Mouse (Mus musculus) E14TG2a.4 (cell line): Measurements from ENCODE around the gene Ppp2r2c.
"Not testable (repeated sequence)": the region's sequence is repeated elsewhere in the genome, so short reads cannot be mapped to it uniquely, and the experiment has no call there.

Source experiments
- H3K27me3 ChIP-seq: 2 replicates; pipeline ENCODE4 v1.6.1; 2014; ENCODE audit warnings: low read length, control low read depth; ENCODE audit not compliant: insufficient read depth
- H3K36me3 ChIP-seq: 2 replicates; pipeline ENCODE4 v1.6.1; 2014; ENCODE audit warnings: low read length, control low read depth; ENCODE audit not compliant: insufficient read depth
- H3K4me1 ChIP-seq: replicated peaks from 2 replicates; pipeline ENCODE4 v1.6.1; 2014; ENCODE audit warnings: low read depth, low read length, control low read depth
- H3K4me3 ChIP-seq: replicated peaks from 2 replicates; pipeline ENCODE4 v1.5.1; 2014; ENCODE audit warnings: mild to moderate bottlenecking, low read length
- H3K9me3 ChIP-seq: 2 replicates; pipeline ENCODE4 v1.6.1; 2014; ENCODE audit warnings: low read length, control low read depth
- CTCF ChIP-seq: conservative IDR thresholded peaks from 2 replicates; pipeline ENCODE4 v1.5.1; 2014; ENCODE audit warnings: low read length
- NANOG ChIP-seq: IDR thresholded peaks from 2 replicates; pipeline ENCODE4 v1.6.1; 2014; ENCODE audit warnings: borderline replicate concordance, low read length, mixed read lengths
- POU5F1 ChIP-seq: IDR thresholded peaks from 2 replicates; pipeline ENCODE4 v1.6.1; 2014; ENCODE audit warnings: low read length, borderline replicate concordance

Gene Ppp2r2c

GRCm38 (mm10) chr5:36938021-36938420 lies 69.7 kb downstream of the Ppp2r2c start:
- Histone ChIP-seq H3K27me3 (peaks cover 8% of the 10 kb centered on the region; the same call in 1 of the 2 replicates), H3K9me3 (no peaks in the 10 kb centered on the region), H3K4me1 (peaks cover 44% of the 10 kb centered on the region), H3K36me3 (no peaks in the 10 kb centered on the region), H3K4me3 (no peak overlapping the region)
- TF ChIP-seq CTCF (no peak), NANOG (no peak), POU5F1 (no peak)

GRCm38 (mm10) chr5:36938991-36939390 lies 70.7 kb downstream of the Ppp2r2c start:
- H3K36me3 ChIP-seq, H3K27me3 ChIP-seq, H3K9me3 ChIP-seq, H3K4me3 ChIP-seq: not testable (repeated sequence)
- H3K4me1 ChIP-seq, result peaks cover 47% of the 10 kb centered on the region

GRCm38 (mm10) chr5:36942446-36942845 lies 74.1 kb downstream of the Ppp2r2c start:
- no peak for TF ChIP-seq POU5F1
- peak; percentile 79 for TF ChIP-seq CTCF
- H3K27me3 ChIP-seq, result peaks cover 8% of the 10 kb centered on the region; the same call in 1 of the 2 replicates
- no peaks in the 10 kb centered on the region for H3K9me3 ChIP-seq
- 0 out of 2 replicates have a peak, but pooled peaks cover 4% of the 10 kb centered on the region for H3K36me3 ChIP-seq
- H3K4me3 ChIP-seq, result no peak overlapping the region
- peaks cover 64% of the 10 kb centered on the region for H3K4me1 ChIP-seq

GRCm38 (mm10) chr5:36944552-36944951 lies 76.2 kb downstream of the Ppp2r2c start:
- no peak for TF ChIP-seq NANOG
- TF ChIP-seq POU5F1, result no peak
- TF ChIP-seq CTCF, result no peak
- Histone ChIP-seq H3K4me1 (peaks cover 48% of the 10 kb centered on the region), H3K36me3 (0 out of 2 replicates have a peak, but pooled peaks cover 4% of the 10 kb centered on the region), H3K27me3 (peaks cover 4% of the 10 kb centered on the region; the same call in 1 of the 2 replicates), H3K9me3 (no peaks in the 10 kb centered on the region), H3K4me3 (0 out of 2 replicates have a peak overlapping the region, but pooled peaks have one; percentile 3)

- peaks cover 42% of the 10 kb centered on the region for H3K4me1 ChIP-seq
- TF ChIP-seq NANOG (no peak), CTCF (no peak), POU5F1 (no peak)
- peaks cover 4% of the 10 kb centered on the region; the same call in 1 of the 2 replicates for H3K27me3 ChIP-seq
- 0 out of 2 replicates have a peak, but pooled peaks cover 4% of the 10 kb centered on the region for H3K36me3 ChIP-seq
- H3K9me3 ChIP-seq, result no peaks in the 10 kb centered on the region
- 0 out of 2 replicates have a peak overlapping the region, but pooled peaks have one; percentile 3 for H3K4me3 ChIP-seq
Measured at GRCm38 (mm10) chr5:36945102-36945701, 76.9 kb downstream of the Ppp2r2c start.

- Histone ChIP-seq H3K4me1 (peaks cover 37% of the 10 kb centered on the region), H3K4me3 (0 out of 2 replicates have a peak overlapping the region, but pooled peaks have one; percentile 3), H3K9me3 (no peaks in the 10 kb centered on the region), H3K27me3 (peaks cover 4% of the 10 kb centered on the region; the same call in 1 of the 2 replicates), H3K36me3 (0 out of 2 replicates have a peak, but pooled peaks cover 4% of the 10 kb centered on the region)
- TF ChIP-seq CTCF (no peak), NANOG (no peak), POU5F1 (no peak)
Measured at GRCm38 (mm10) chr5:36945713-36946112, 77.4 kb downstream of the Ppp2r2c start.

GRCm38 (mm10) chr5:36946445-36946844 lies 78.1 kb downstream of the Ppp2r2c start:
- Histone ChIP-seq H3K4me3 (no peak overlapping the region), H3K27me3 (0 out of 2 replicates have a peak, but pooled peaks cover 1% of the 10 kb centered on the region), H3K4me1 (peaks cover 36% of the 10 kb centered on the region), H3K9me3 (no peaks in the 10 kb centered on the region), H3K36me3 (0 out of 2 replicates have a peak, but pooled peaks cover 4% of the 10 kb centered on the region)
- no peak for TF ChIP-seq NANOG
- TF ChIP-seq POU5F1, result no peak
- peak; percentile 97 for TF ChIP-seq CTCF

GRCm38 (mm10) chr5:36948831-36949230 lies 80.5 kb downstream of the Ppp2r2c start:
- H3K36me3 ChIP-seq, result 0 out of 2 replicates have a peak, but pooled peaks cover 4% of the 10 kb centered on the region
- TF ChIP-seq POU5F1 (no peak), NANOG (no peak), CTCF (peak; percentile 78)
- peaks cover 26% of the 10 kb centered on the region for H3K4me1 ChIP-seq
- H3K27me3 ChIP-seq, result no peaks in the 10 kb centered on the region
- no peak overlapping the region for H3K4me3 ChIP-seq
- peaks cover 3% of the 10 kb centered on the region; the same call in 1 of the 2 replicates for H3K9me3 ChIP-seq
